Mouse (Mus musculus): ENCODE measurements around the gene Atp13a1. TPM values are rescaled to one million over a fixed set of nuclear protein-coding genes. Genes with fewer than 3 reads are reported as not detected.

Gene Atp13a1
- polyA plus RNA-seq (2015; fragmentation: Nextera tagmentation; extraction: Ambion mirVana), result 18.6 and 20.9 TPM in 2 replicates

- H3K9ac ChIP-seq (ENCODE audit: low read depth, low read length), result peak within 1 kb of the TSS; percentile 94
- H3K4me3 ChIP-seq (ENCODE audit: low read depth, low read length), result peak within 1 kb of the TSS; percentile 100
- no peaks in the 10 kb centered on the region for H3K9me3 ChIP-seq (replicated peaks; ENCODE audit: control insufficient read depth, low read length)
- H3K4me2 ChIP-seq (ENCODE audit: low read depth, low read length), result peak within 1 kb of the TSS; percentile 85
- ATAC-seq (ENCODE audit: low read depth), result peak; percentile 94
- H3K4me1 ChIP-seq (ENCODE audit: control insufficient read depth, low read depth, low read length), result peaks cover 23% of the 10 kb centered on the region
- H3K36me3 ChIP-seq (ENCODE audit: control insufficient read depth, insufficient read depth), result peaks cover 19% of the 10 kb centered on the region
- under 1% methylated on average over 38 of the region's 38 CpGs for WGBS (ENCODE audit: insufficient replicate concordance)
- H3K27ac ChIP-seq (ENCODE audit: low read length), result peak within 1 kb of the TSS; percentile 100
- no peaks in the 10 kb centered on the region for H3K27me3 ChIP-seq (ENCODE audit: control insufficient read depth, insufficient read depth, low read depth, low read length)
Observed at GRCm38 (mm10) chr8:69790773-69791367, at the start of gene Atp13a1, which contains the start of gene Zfp866. Gene Atp13a1, plus strand, starts transcription at chr8:69791163. Gene Zfp866, minus strand, starts transcription at chr8:69791178.

GRCm38 (mm10) chr8:69741231-69741630 is 49.7 kb upstream of the Atp13a1 start:
- H3K9me3 ChIP-seq (replicated peaks; ENCODE audit: control insufficient read depth, low read length), result no peaks in the 10 kb centered on the region
- no peak overlapping the region for H3K4me3 ChIP-seq (ENCODE audit: low read depth, low read length)
- H3K27ac ChIP-seq (ENCODE audit: low read length), result no peak overlapping the region
- 62% methylated on average over 2 of the region's 2 CpGs for WGBS (ENCODE audit: insufficient replicate concordance)
- H3K36me3 ChIP-seq (ENCODE audit: control insufficient read depth, insufficient read depth), result 0 out of 2 replicates have a peak, but pooled peaks cover 2% of the 10 kb centered on the region
- H3K27me3 ChIP-seq (ENCODE audit: control insufficient read depth, insufficient read depth, low read depth, low read length), result no peaks in the 10 kb centered on the region
- H3K4me2 ChIP-seq (ENCODE audit: low read depth, low read length), result no peak overlapping the region
- ATAC-seq (ENCODE audit: low read depth), result no peak
- no peaks in the 10 kb centered on the region for H3K4me1 ChIP-seq (ENCODE audit: control insufficient read depth, low read depth, low read length)
- H3K9ac ChIP-seq (ENCODE audit: low read depth, low read length), result no peak overlapping the region

DNA sequence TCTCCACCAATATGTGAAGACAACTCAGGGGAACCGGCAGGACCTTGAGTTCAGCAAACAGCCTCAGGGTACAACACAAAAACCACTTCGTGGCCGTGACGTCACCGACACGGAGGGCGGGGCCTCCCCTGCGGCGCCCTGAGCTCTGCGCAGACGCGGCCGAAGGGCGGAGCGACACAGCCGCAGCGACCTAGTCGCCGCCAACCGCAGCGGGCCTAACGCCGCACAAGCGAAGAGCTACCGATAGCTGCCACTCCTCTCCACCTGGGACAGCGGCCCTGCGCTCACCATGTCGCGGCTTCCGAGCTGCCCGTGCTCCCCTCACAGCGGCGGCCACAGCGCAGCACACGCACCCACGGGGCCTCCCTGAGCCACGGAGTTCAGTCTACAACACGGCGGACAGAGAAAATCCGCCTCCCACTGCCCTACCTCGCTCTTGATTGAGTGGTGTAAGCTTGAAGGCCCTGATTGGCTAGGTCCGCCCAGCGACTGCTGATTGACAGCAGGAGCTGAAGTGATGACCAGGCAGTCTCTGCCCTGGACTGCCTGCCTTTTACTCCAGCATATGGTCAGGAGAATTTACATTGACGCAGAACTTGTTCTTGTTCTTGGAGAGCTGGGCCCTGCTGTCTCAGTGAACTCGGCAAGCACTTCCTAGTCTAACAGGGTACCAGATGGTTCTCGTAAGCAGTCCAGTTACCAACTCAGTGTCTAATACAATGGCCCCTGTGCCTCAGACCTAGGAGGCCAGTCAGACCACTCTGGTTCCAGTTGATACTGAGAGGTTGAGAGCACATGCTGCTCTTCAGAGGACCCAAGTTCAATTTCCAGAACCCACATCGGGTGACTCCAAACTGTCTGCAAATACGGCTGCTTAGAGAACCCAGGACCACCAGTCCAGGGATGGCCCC is 41.2 kb upstream of the Atp13a1 start, which contains the start of gene Zfp963:
Gene Zfp963 (minus strand): TSS at position 427 of the 911 bp plus-strand sequence.
- Histone ChIP-seq H3K27ac (ENCODE audit: low read length) (peak within 1 kb of the TSS; percentile 99), H3K36me3 (ENCODE audit: control insufficient read depth, insufficient read depth) (no peaks in the 10 kb centered on the region), H3K9me3 (replicated peaks; ENCODE audit: control insufficient read depth, low read length) (no peaks in the 10 kb centered on the region), H3K27me3 (ENCODE audit: control insufficient read depth, insufficient read depth, low read depth, low read length) (no peaks in the 10 kb centered on the region), H3K4me2 (ENCODE audit: low read depth, low read length) (peak within 1 kb of the TSS; percentile 78), H3K9ac (ENCODE audit: low read depth, low read length) (peak within 1 kb of the TSS; percentile 94), H3K4me1 (ENCODE audit: control insufficient read depth, low read depth, low read length) (peaks cover 29% of the 10 kb centered on the region), H3K4me3 (ENCODE audit: low read depth, low read length) (peak within 1 kb of the TSS; percentile 79)
- ATAC-seq (ENCODE audit: low read depth), result peak; percentile 98
- 3% methylated on average over 48 of the region's 48 CpGs for WGBS (ENCODE audit: insufficient replicate concordance)

- no peak overlapping the region for H3K4me3 ChIP-seq (ENCODE audit: low read depth, low read length)
- no peaks in the 10 kb centered on the region for H3K27me3 ChIP-seq (ENCODE audit: control insufficient read depth, insufficient read depth, low read depth, low read length)
- H3K9me3 ChIP-seq (replicated peaks; ENCODE audit: control insufficient read depth, low read length), result no peaks in the 10 kb centered on the region
- H3K4me1 ChIP-seq (ENCODE audit: control insufficient read depth, low read depth, low read length), result peaks cover 29% of the 10 kb centered on the region
- no peak overlapping the region for H3K4me2 ChIP-seq (ENCODE audit: low read depth, low read length)
- peak overlapping the region; percentile 63 for H3K27ac ChIP-seq (ENCODE audit: low read length)
- WGBS (ENCODE audit: insufficient replicate concordance), result 43% methylated on average over 2 of the region's 2 CpGs
- ATAC-seq (ENCODE audit: low read depth), result no peak
- H3K9ac ChIP-seq (ENCODE audit: low read depth, low read length), result no peak overlapping the region
- H3K36me3 ChIP-seq (ENCODE audit: control insufficient read depth, insufficient read depth), result 0 out of 2 replicates have a peak, but pooled peaks cover 2% of the 10 kb centered on the region
Observed at GRCm38 (mm10) chr8:69752437-69752836, 38.5 kb upstream of the Atp13a1 start.

- H3K9me3 ChIP-seq (replicated peaks; ENCODE audit: control insufficient read depth, low read length), result no peaks in the 10 kb centered on the region
- H3K9ac ChIP-seq (ENCODE audit: low read depth, low read length), result no peak overlapping the region
- WGBS (ENCODE audit: insufficient replicate concordance), result 81% methylated on average over 5 of the region's 5 CpGs
- H3K36me3 ChIP-seq (ENCODE audit: control insufficient read depth, insufficient read depth), result peaks cover 10% of the 10 kb centered on the region
- no peaks in the 10 kb centered on the region for H3K27me3 ChIP-seq (ENCODE audit: control insufficient read depth, insufficient read depth, low read depth, low read length)
- H3K4me3 ChIP-seq (ENCODE audit: low read depth, low read length), result no peak overlapping the region
- no peak overlapping the region for H3K4me2 ChIP-seq (ENCODE audit: low read depth, low read length)
- H3K4me1 ChIP-seq (ENCODE audit: control insufficient read depth, low read depth, low read length), result peaks cover 6% of the 10 kb centered on the region; the same call in 1 of the 2 replicates
- no peak for ATAC-seq (ENCODE audit: low read depth)
- H3K27ac ChIP-seq (ENCODE audit: low read length), result no peak overlapping the region
Observed at GRCm38 (mm10) chr8:69758316-69758715, 32.6 kb upstream of the Atp13a1 start.

DNA sequence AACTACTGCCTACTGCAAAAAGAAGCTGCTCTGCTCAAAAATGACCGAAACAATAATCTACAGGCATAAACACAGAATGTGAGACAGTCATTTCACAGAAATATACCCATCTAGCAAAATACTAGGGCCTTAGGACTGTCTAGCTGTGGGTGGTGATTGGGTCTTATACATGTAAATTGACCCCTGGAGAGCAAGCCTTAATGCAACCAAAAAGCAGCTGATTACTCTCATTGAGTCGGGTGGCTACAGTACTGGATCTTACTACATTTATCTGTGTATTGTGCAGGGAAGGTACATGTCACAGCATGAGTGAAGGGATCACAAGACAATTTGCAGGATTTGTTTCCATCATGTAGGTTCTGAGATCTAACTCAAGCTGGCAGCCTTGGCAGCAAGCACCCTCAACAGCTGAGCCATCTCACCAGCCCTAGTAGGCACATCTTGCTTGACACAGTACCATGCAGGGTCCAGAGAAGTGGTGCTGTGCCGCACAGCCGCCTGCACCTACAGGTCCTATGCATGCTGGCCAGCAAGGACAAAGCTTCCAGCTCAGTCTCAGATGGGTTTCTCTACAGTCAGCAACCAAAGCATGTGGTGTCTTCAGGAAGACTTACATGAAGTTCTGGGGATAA is 29.0 kb upstream of the Atp13a1 start:
- Histone ChIP-seq H3K4me3 (ENCODE audit: low read depth, low read length) (no peak overlapping the region), H3K9ac (ENCODE audit: low read depth, low read length) (no peak overlapping the region), H3K4me1 (ENCODE audit: control insufficient read depth, low read depth, low read length) (no peaks in the 10 kb centered on the region), H3K4me2 (ENCODE audit: low read depth, low read length) (no peak overlapping the region), H3K27ac (ENCODE audit: low read length) (no peak overlapping the region), H3K36me3 (ENCODE audit: control insufficient read depth, insufficient read depth) (peaks cover 37% of the 10 kb centered on the region), H3K27me3 (ENCODE audit: control insufficient read depth, insufficient read depth, low read depth, low read length) (no peaks in the 10 kb centered on the region), H3K9me3 (replicated peaks; ENCODE audit: control insufficient read depth, low read length) (no peaks in the 10 kb centered on the region)
- 86% methylated on average over 4 of the region's 4 CpGs for WGBS (ENCODE audit: insufficient replicate concordance)
- ATAC-seq (ENCODE audit: low read depth), result no peak

DNA sequence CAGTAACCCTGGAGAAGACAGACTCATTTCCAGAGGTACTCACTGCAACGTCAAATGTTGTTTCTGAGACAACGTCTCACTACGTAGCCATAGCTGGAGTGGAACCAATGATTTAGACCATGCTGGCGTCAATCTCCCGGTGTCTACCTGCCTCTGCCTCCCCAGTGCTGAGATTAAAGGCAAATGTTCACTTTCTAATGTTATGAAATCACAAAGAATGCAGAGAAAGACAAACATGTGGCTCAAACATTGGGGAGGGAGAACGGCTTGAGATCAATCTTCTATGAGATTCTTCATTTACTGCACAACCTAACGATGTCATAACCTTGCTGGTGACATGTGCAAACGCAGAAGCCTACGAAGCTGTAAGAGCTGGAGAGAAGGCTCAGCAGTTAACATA is 19.7 kb upstream of the Atp13a1 start:
- Histone ChIP-seq H3K27me3 (ENCODE audit: control insufficient read depth, insufficient read depth, low read depth, low read length) (no peaks in the 10 kb centered on the region), H3K4me3 (ENCODE audit: low read depth, low read length) (no peak overlapping the region), H3K27ac (ENCODE audit: low read length) (no peak overlapping the region), H3K9me3 (replicated peaks; ENCODE audit: control insufficient read depth, low read length) (no peaks in the 10 kb centered on the region; the same call in 1 of the 2 replicates), H3K4me2 (ENCODE audit: low read depth, low read length) (no peak overlapping the region), H3K9ac (ENCODE audit: low read depth, low read length) (no peak overlapping the region), H3K36me3 (ENCODE audit: control insufficient read depth, insufficient read depth) (peaks cover 30% of the 10 kb centered on the region), H3K4me1 (ENCODE audit: control insufficient read depth, low read depth, low read length) (peaks cover 25% of the 10 kb centered on the region)
- no peak for ATAC-seq (ENCODE audit: low read depth)
- 73% methylated on average over 9 of the region's 9 CpGs for whole genome bisulfite sequencing (ENCODE audit: insufficient replicate concordance)

- H3K4me3 ChIP-seq (ENCODE audit: low read depth, low read length), result no peak overlapping the region
- no peak overlapping the region for H3K27ac ChIP-seq (ENCODE audit: low read length)
- peaks cover 25% of the 10 kb centered on the region for H3K4me1 ChIP-seq (ENCODE audit: control insufficient read depth, low read depth, low read length)
- H3K36me3 ChIP-seq (ENCODE audit: control insufficient read depth, insufficient read depth), result peaks cover 21% of the 10 kb centered on the region
- no peak overlapping the region for H3K9ac ChIP-seq (ENCODE audit: low read depth, low read length)
- 75% methylated on average over 2 of the region's 2 CpGs for WGBS (ENCODE audit: insufficient replicate concordance)
- no peaks in the 10 kb centered on the region for H3K27me3 ChIP-seq (ENCODE audit: control insufficient read depth, insufficient read depth, low read depth, low read length)
- no peak for ATAC-seq (ENCODE audit: low read depth)
- no peak overlapping the region for H3K4me2 ChIP-seq (ENCODE audit: low read depth, low read length)
- H3K9me3 ChIP-seq (replicated peaks; ENCODE audit: control insufficient read depth, low read length), result no peaks in the 10 kb centered on the region; the same call in 1 of the 2 replicates
Observed at GRCm38 (mm10) chr8:69772106-69772505, 18.9 kb upstream of the Atp13a1 start.

All from liver, embryonic 16.5 days (tissue).